Mouse (Mus musculus) small intestine, adult 2 months (tissue): ENCODE data around the gene Zfp775. TPM values are rescaled to one million over a fixed set of nuclear protein-coding genes. Genes with fewer than 3 reads are reported as not detected.

ENCODE experiments used
- H3K27ac ChIP-seq: fragments of 200-500 bp; 2 replicates; pipeline ENCODE4 v1.5.1; 2012; ENCODE audit warnings: low read depth, low read length, control low read depth, inconsistent platforms; ENCODE audit not compliant: insufficient read depth
- H3K27me3 ChIP-seq: fragments of 200-500 bp; 2 replicates; pipeline ENCODE4 v1.6.1; 2012; ENCODE audit warnings: mild to moderate bottlenecking, moderate library complexity, low read length, inconsistent platforms; ENCODE audit not compliant: control insufficient read depth, insufficient read depth
- H3K36me3 ChIP-seq: fragments of 200-500 bp; 2 replicates; pipeline ENCODE4 v1.6.1; 2012; ENCODE audit warnings: mild to moderate bottlenecking, low read length, control low read depth, inconsistent platforms; ENCODE audit not compliant: control insufficient read depth, insufficient read depth
- H3K4me1 ChIP-seq: fragments of 200-500 bp; 2 replicates; pipeline ENCODE4 v1.6.1; 2012; ENCODE audit warnings: low read length, inconsistent platforms, mixed read lengths; ENCODE audit not compliant: control insufficient read depth, insufficient read depth, insufficient read length
- H3K4me3 ChIP-seq: fragments of 200-500 bp; 2 replicates; pipeline ENCODE4 v1.5.1; 2012; ENCODE audit warnings: low read depth, mild to moderate bottlenecking, control low read depth, inconsistent platforms, low read length, moderate library complexity
- CTCF ChIP-seq: fragments of 200-500 bp; IDR thresholded peaks from 2 replicates; pipeline ENCODE4 v1.5.1; 2012; ENCODE audit warnings: low read depth, mild to moderate bottlenecking, control low read depth, inconsistent platforms, low read length, moderate library complexity, mixed read lengths; ENCODE audit not compliant: insufficient replicate concordance, insufficient read length; ENCODE audit errors: extremely low read depth
- POLR2A ChIP-seq: fragments of 200-500 bp; IDR thresholded peaks from 2 replicates; pipeline ENCODE4 v1.6.1; 2012; ENCODE audit warnings: low read depth, mild to moderate bottlenecking, control low read depth, inconsistent platforms, low read length, moderate library complexity
- WGBS: fragments of 180-500 bp; shearing (Covaris S2); methylation state at CpG from one replicate; pipeline ENCODE4 v1.1.7; 2018; 5-methylcytosine and 5-hydroxymethylcytosine counted together
- polyA plus RNA-seq: library from polyadenylated mRNA; depleted of rRNA; stranded (reverse); fragments of >200 nt; gene quantifications from 2 replicates; pipeline ENCODE4 v1.2.3, GENCODE M21; 2012

Gene Zfp775
- polyA plus RNA-seq, 1 experiment, result 3.1 TPM

DNA sequence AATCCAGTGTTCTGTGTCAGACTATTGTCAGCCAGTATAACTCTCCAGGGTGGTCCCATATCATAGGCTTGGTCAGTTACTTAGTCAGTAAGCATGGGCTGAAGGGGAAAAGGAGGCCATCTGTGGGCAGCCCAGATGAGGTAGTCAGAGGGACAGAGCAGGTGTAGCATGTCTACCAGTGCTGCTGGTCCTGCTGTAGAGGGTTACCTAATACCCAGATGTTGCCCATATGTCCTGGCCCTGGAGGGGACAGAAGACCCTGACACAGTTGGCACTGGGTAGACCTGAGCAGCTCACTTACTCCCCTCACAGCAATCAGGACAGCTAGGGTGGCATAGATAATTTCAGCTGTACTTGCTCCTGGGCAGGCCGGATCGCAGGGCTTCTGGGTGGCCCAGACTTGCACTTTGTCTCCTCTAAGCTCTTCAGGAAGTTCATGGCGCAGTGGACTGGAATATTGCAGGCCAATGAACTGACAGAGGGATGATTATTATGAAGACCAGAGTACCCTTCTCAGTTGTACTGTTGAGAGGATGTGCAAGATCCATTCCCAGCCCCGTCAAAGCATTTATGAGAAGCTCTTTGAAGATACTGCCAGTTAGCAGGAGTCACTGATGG is 36.1 kb upstream of the Zfp775 start:
- Histone ChIP-seq H3K27ac (no peak overlapping the region), H3K4me1 (peaks cover 23% of the 10 kb centered on the region), H3K4me3 (no peak overlapping the region), H3K36me3 (no peaks in the 10 kb centered on the region), H3K27me3 (no peaks in the 10 kb centered on the region)
- no peak for TF ChIP-seq CTCF
- TF ChIP-seq POLR2A, result no peak
- WGBS, result 40% methylated on average over 4 of the region's 4 CpGs

DNA sequence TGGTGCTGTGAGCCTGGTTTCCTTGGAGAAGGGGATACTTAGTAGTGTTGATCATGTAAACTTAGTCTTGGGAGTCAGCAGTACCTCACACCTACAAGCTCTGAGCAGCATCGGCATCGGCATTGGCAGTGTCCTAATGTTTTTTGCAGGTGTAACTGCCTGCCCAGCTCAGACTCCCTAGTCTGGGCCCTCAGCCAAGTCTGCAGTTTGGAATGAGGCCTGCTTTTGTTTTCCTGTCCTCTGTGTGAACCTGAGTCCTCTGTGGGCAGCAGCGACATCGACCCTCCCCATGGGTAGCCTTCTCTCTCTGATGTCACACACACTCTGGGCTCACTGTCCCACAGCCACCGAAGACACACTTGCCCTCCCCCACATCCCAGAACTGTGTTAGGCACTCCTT is 35.6 kb upstream of the Zfp775 start:
- Histone ChIP-seq H3K36me3 (no peaks in the 10 kb centered on the region), H3K4me1 (peaks cover 23% of the 10 kb centered on the region), H3K27ac (no peak overlapping the region), H3K4me3 (no peak overlapping the region), H3K27me3 (no peaks in the 10 kb centered on the region)
- TF ChIP-seq POLR2A (no peak), CTCF (no peak)
- WGBS, result 15% methylated on average over 5 of the region's 5 CpGs

DNA sequence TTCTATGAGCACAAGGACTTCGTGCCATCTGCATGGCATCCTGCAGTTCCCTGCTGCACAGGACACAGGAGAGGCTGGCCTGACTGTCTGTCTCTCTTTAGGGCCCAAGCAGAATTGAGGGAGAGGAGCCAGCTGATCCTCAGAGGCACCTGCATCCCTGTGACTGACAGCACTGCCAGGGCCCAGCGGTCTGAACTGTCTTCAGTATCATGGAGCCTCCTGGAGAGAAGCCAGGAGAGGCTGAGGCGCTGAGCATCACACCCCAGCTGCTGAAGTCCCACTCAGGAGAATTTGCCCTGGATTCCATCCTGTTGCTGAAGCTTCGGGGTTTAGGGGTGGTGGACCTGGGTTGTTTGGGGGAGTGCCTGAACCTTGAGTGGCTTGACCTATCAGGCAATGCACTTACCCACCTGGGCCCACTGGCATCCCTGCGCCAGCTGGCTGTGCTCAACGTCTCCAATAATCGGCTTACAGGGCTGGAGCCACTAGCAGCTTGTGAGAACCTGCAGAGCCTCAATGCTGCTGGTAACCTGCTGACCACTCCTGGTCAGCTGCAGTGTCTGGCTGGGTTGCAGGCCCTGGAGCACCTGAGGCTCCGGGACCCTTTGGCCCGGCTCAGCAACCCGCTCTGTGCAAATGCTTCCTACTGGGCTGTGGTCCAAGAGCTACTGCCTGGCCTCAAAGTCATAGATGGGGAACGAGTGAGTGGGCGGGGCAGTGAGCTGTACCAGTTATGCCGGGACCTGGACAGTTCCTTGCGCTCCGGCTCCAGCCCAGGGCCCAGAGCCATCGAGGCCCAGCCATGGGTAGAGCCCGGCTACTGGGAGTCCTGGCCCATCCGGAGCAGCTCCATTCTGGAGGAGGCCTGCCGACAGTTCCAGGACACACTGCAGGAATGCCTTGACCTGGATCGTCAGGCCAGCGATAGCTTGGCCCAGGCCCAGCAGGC is 33.6 kb upstream of the Zfp775 start:
- 25% methylated on average over 21 of the region's 21 CpGs for WGBS
- H3K27ac ChIP-seq, result no peak overlapping the region
- no peak for TF ChIP-seq POLR2A
- no peak for TF ChIP-seq CTCF
- no peaks in the 10 kb centered on the region for H3K36me3 ChIP-seq
- peak overlapping the region; percentile 10; the same call in 1 of the 2 replicates for H3K4me3 ChIP-seq
- H3K4me1 ChIP-seq, result peaks cover 23% of the 10 kb centered on the region
- H3K27me3 ChIP-seq, result no peaks in the 10 kb centered on the region

DNA sequence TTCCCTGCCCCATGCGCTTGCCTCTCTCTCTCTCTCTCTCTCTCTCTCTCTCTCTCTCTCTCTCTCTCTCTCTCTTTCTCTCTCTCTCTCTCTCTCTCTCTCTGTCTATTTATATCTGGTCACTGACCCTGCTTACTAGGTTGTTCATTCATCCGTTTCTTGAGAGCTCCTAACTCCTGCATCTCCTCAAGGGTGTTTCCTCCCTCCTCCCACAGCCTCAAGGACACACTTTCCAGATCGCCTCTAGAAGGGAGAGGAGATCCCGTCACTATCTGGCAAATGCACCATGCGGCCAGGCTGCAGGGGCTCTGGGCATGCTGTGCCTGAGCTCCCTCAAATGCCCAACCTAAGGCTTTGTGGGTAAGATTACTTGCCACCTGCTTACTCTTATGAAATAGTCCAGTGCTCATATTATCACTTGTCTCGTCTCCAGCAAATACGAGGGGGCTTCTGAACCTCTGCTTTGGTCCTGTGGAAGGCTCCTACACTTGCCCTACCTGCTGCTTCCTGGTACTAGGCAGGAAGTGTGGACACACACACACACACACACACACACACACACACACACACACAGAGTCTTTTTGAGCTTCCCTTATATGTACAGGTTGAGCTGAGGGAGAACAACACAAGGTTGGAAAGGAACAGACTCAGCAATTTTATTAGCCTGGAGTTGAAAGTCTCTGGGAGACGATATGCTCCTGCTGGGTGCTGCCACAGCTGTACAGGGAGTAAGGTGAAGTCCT is 32.6 kb upstream of the Zfp775 start:
- Histone ChIP-seq H3K36me3 (no peaks in the 10 kb centered on the region), H3K27me3 (no peaks in the 10 kb centered on the region), H3K4me1 (peaks cover 23% of the 10 kb centered on the region), H3K27ac (peak overlapping the region; percentile 9; the same call in 1 of the 2 replicates), H3K4me3 (peak overlapping the region; percentile 10; the same call in 1 of the 2 replicates)
- TF ChIP-seq CTCF, result no peak
- TF ChIP-seq POLR2A, result no peak
- WGBS, result 55% methylated on average over 8 of the region's 8 CpGs

DNA sequence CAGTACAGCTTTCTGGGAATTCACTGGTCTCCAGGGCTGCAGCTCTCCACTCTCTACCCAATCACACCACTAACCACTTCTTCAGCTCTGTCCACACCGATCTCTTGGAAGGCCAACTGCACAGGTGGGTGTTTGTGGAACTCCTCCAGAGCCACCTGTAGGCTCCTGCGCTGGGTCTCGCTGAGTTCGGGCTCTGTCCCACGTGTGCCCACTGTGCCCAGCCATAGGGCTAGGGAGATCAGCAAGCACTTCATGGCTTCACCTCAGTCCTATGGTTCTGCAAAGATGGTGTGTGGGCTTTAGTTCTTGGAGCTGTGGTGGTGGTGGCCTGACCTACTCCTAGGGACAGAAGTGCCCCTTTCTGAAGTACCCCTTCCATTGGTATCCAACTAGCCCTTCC is 29.8 kb upstream of the Zfp775 start:
- Histone ChIP-seq H3K36me3 (no peaks in the 10 kb centered on the region), H3K27ac (peak overlapping the region; percentile 78), H3K4me1 (peaks cover 9% of the 10 kb centered on the region), H3K27me3 (no peaks in the 10 kb centered on the region), H3K4me3 (peak overlapping the region; percentile 56)
- no peak for TF ChIP-seq POLR2A
- no peak for TF ChIP-seq CTCF
- 91% methylated on average over 5 of the region's 5 CpGs for WGBS

DNA sequence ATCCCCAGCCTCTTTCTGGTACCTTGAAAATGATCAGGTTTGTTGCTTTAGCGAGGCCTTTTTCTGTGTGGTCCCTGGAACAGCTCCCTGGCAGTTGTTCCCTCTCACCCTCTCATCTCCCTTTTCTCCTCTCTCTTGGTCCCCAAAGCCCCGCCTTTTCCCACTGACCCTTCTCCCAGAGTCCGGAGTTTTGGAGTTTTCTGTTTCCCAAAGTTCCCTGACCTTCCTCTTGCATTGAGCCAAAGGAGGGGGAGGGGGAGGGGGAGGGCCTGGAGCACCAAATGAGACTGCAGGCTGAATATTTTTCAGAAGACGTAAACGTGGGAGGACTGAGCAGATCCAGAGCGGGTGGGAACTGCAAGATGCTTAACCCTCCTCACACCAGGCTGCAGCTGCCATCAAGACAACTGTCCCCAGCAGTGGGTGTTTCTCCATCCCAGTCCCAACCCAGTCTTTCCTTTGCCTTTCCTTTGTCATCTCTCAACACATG is 29.2 kb upstream of the Zfp775 start, which contains the start of gene Rarres2:
Gene Rarres2, minus strand, starts transcription at position 218 of the 490 bp plus-strand sequence.
- Histone ChIP-seq H3K27me3 (no peaks in the 10 kb centered on the region), H3K27ac (peak within 1 kb of the TSS; percentile 78), H3K4me3 (peak within 1 kb of the TSS; percentile 56), H3K4me1 (peaks cover 8% of the 10 kb centered on the region), H3K36me3 (no peaks in the 10 kb centered on the region)
- peak; percentile 35; the same call in 1 of the 2 replicates for TF ChIP-seq POLR2A
- TF ChIP-seq CTCF, result no peak
- WGBS, result 48% methylated on average over 6 of the region's 6 CpGs

DNA sequence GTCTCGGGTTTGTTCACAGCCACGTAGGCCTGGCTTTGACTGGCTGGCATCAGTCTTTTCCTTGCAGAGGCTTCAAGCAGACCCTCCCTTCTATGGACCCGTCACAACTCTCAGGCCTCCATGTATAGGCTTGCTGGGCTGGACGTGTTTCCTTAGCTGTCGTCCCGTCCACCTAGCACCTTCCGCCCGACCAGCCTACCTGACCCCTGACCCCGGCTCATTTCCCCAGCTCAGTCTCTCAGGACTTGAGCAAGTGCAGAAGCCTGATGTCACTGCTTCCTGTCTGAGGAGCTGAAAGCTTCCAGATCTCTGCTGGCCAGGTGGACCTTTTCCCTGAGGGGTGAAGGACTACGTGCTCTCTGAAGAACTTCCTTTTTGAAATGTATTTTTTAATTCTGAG is 28.6 kb upstream of the Zfp775 start:
- Histone ChIP-seq H3K4me1 (peaks cover 6% of the 10 kb centered on the region), H3K27ac (no peak overlapping the region), H3K36me3 (no peaks in the 10 kb centered on the region), H3K4me3 (no peak overlapping the region), H3K27me3 (no peaks in the 10 kb centered on the region)
- TF ChIP-seq CTCF (no peak), POLR2A (no peak)
- WGBS, result 76% methylated on average over 10 of the region's 10 CpGs
